Mouse (Mus musculus): ENCODE results near the gene L3mbtl4.
A peak's percentile ranks its signal among the peaks of the same experiment; 100 is the strongest.

L3mbtl4 gene

DNA sequence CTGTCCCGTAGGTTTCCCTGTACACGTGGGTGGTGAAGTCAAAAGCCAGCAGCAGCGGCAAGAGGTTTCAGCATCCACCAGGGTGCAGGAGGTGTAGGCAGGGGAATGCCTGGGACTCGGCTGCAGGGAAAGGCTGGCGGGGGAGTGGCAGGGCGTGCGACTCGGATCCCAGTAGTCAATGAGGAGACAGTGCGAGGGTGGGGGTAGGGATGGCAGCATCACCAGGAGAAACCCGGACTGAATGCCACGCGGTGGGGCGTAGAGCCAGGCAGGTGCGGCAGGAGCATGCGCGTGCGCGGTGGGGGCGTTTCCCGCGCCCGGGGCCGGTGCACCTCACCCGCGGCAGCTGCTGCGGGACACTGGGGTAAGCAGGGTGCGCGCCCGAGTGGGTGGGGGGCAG lies at the start of gene L3mbtl4:
Gene L3mbtl4, plus strand, starts transcription at position 271 of the 400 bp plus-strand sequence.
- peak; percentile 25 for DNase-seq (ENCODE audit: low read depth, low spot score)

DNA sequence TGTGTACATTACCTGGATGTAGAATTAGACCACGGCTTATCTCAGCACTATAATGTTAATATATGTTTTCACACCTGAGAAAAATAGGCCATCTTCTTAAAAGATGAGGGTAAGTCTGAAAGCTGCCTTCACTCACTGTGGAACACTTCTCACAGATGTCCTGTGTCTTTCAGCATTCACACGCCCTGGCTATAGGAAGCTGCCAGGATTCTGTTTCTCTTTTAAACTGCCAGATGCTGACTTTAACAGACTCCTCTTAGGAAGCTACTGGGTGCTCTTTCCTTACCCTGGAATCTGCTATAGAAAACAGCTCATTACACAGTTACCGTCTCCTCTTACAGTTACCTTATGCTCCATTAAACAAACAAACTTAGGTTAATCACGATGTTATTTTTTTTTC lies 43.1 kb upstream of the L3mbtl4 start:
- no peak for DNase-seq (ENCODE audit: low read depth, low spot score)

DNA sequence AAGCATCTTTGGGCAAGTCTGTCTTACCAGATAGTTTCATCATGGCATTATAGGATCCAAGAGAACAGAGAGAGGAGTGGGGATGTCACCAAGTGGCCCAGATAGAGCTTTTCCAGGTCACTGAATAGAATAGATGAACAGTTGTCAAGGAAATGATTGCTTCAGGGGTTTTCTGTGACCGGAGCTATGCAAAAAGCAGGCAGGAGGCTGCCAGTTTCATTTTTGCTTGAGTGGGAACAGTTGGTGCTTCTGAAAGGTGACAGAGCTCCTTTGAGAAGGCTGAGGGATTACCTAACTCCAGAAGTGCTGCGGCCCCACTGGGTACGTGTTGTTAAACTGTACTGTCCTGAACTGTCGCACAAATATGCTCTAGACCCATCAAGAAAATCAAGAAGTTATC lies 38.2 kb upstream of the L3mbtl4 start:
- DNase-seq (ENCODE audit: low read depth, low spot score) = no peak

DNA sequence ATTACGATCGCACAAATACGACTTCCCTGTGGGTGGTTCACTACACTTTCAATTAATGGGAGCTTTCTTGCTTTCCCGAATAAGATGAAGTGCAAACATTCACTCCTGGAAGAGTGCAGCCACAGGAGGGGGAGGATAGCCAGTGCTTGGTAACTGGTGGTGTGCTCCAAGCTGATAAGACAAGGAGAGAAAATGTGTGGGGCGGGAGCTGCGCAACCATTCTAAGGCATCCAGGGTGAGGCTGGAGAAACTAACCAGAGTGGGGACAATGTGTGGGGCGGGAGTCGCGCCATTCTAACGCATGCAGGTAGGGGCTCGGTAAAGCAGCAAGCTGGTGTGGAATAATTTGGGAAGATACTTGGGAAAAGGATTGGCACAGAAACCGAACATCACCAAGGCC lies 36.6 kb upstream of the L3mbtl4 start:
- DNase-seq (ENCODE audit: low read depth, low spot score) = no peak

DNA sequence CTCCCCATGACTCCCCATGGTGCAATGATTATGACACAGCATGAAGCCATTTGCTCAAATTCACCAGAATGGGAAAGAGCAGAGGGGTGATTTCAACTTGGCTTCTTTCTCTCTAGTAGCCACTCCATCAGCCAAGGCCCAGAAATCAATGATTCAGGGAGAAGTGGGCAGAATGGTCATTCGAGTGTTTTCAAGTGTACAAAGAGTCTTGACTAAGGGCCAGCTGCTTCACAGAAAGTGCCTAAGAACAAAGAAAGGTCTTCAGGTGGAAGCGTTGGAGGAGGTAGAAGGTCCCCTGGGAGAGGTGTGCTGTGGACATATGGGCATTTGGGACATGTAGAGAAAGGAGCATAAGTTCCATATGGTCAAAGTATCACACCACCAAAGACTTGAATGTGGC lies 33.4 kb upstream of the L3mbtl4 start:
- no peak for DNase-seq (ENCODE audit: low read depth, low spot score)

DNA sequence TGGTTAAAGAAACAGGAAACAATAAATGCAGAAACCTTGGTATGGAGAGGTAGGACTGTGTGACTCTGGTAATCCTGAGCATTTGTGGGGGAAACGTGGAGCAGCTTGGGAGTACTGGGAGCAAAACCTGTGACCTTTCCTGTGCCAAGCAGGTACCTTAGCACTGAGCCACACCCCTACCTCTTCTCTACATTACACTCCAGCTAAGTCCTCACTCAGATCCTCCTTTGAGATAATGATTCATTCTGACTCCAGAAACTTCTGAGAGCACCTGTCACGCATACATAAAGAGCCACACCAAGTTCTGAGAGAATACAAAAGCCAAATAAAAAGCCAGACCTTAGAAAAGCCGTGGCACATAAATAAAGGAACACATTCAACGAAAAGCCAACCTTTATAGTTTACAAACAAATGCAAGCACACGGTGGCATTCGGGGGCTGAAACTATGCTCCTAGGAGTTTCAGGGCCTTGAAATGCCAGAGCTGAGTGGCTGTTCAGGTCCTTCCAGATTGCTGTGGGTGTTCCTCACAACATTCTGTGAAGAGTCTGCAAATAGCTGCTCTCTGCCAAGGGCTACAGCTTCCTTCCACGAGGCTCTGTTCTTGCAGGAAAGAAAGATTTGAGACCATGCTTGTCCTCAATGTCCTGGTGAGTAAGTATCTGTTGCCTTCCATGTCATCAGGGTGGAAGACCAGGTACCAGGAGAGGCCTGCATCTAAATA lies 8.6 kb upstream of the L3mbtl4 start:
- no peak for DNase-seq (ENCODE audit: low read depth, low spot score)

DNA sequence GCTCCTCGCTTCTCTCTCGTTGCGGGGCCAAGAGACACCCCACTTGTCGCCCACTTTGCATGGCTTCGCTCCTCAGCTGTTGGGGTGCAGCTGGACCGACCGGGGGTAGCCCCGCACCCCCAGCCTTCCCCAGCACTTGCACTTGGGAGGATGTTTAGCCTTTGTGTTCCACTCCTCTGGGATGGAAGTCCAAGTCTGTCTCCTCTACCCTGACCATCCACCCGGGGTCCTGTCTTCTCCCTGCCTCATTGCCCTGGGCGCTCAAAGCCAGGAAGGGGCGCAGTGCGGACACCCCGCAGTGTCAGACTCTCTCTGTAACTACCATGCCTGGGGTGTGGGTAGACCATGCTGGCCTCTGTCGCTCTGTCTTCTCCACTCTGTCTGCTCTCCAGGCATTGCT lies 357 bp downstream of the L3mbtl4 start:
- DNase-seq (ENCODE audit: low read depth, low spot score) = no peak

DNA sequence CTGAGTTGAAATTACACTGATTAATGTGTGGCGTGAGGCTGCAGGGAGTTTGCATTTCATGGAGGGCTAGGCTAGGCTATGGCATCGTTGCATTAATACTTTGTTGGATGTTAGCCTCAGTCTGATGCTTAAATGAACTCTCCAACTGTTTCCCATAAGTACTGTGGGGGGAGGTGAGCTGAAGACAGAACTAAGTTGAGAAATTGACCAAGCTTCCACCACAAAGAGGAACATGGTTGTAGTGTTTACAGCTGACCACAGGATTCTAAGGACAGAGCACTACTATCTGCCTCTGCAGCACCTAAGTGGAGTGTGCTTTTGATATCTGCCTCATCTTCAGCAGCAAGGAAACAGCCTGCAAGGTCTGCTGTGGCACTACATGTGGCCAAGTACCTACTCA lies 1.5 kb downstream of the L3mbtl4 start:
- DNase-seq (ENCODE audit: low read depth, low spot score) = no peak

DNA sequence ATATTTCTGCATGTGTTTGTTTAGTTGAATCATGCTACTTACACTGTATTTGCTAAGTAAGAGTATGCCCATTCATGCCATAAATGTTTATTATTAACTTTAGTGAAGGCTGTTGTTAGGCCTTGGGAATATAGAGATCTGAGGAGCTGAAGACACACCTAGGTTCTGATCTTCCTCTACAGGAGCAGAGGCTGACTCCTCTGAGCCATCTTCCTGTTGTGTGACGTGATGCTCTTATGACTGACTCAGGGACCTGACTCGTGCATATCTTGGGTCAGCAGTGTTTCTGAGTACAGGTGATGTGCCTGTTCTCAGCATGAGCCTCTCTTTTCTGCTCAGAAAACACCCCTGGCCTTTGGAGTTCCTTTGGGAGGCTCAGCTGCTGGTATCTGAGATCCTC lies 7.3 kb downstream of the L3mbtl4 start:
- no peak for DNase-seq (ENCODE audit: low read depth, low spot score)

DNA sequence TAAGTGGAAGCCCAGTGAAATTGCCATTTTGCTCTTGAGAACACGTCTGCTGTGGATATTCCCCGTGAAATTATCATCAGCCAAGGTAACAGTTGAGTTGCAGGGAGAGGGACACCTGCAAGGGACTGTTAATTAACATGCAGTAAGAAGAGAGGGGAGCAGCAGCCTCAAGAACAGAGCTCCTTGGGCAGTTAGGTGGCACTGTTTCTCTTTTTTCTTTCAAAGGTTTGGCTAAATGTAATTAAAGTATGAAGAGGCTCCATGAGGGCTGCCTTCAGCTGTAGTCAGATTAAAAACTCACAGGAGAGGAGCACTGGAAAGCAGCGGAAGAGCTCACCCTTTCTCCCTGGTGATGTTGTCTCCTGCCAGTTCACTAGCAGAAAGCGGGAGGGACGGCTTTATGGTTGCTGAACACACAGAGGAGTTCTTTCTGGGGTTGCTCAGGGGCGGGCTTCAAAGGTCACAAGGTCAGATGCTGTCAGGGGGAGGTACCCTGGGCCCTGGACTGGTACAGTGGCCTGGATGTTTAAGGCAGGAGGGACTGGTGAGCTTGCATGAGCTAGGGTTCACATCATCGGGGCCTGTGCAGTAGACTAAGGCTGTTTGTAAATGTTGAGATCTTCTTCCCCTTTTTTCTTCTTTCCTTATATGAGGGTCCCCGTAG lies 11.7 kb downstream of the L3mbtl4 start:
- no peak for DNase-seq (ENCODE audit: low read depth, low spot score)

DNA sequence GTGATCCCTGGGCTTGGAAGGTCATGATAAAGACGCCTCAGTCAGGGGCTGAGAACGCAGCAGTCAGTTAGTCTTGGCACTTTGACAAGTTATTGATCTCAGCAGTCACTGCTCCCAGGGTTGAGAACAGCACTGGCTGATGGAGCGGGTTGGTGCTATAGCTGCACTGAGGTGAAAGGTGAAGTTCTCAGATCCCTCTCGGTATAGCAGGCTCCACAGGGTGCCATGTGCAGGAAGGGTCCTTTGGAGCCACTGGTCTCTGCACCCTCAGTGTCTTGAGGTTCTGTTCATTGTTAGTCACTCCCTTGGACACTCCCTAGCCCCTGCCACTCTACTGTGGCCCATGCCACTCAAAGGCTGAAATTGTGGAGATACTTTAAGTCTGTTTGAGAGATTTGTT lies 14.5 kb downstream of the L3mbtl4 start:
- DNase-seq (ENCODE audit: low read depth, low spot score) = no peak

DNA sequence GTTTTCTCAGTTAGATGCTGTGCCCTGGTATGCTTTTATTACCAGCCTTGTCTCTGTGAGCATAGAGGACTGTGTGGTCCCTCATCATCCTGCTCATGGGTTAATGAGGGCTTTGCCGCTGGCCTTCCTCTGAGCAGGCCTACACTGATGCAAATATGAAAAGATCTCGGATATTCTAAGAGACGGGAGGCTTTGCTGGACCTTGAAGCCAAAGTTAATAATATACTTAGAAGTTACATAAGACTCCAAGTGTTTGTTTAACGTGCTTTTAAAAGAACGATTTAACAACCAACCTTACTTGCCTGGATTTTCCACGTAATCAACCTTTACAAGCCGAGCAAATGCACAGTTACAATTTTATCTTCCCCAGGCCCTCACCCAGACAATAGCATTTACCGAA lies 15.1 kb downstream of the L3mbtl4 start:
- DNase-seq (ENCODE audit: low read depth, low spot score) = no peak

DNA sequence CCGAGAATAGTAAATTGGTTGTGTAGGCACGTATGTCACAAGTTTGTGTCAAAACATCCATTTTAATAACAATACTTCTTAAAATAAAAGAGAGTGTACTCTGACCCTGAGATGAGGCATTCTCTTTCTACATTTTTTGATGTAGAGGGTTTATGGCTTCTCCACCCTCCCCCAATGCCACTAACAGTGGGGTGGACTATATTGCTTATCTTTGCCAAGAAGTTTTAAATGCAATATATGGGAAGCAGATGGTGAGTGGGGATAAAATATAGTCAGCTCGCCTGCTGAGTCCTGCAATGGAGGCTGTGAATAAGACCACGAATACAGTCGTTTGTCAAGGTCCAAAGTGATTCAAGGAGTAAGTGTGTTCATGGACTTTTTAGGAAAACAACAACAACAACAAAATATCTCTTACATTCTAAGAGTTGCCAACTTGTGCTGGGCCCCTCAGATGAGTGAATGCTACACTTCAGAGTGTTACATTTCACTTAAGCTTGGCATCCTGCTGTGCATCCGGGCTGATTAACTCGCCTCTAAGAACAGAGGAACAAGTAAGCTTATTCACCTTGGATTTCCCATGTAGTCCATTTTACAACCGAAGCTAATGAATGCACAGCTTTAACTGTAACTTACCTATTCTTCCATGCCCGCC lies 18.2 kb downstream of the L3mbtl4 start:
- peak; percentile 43 for DNase-seq (ENCODE audit: low read depth, low spot score)

DNA sequence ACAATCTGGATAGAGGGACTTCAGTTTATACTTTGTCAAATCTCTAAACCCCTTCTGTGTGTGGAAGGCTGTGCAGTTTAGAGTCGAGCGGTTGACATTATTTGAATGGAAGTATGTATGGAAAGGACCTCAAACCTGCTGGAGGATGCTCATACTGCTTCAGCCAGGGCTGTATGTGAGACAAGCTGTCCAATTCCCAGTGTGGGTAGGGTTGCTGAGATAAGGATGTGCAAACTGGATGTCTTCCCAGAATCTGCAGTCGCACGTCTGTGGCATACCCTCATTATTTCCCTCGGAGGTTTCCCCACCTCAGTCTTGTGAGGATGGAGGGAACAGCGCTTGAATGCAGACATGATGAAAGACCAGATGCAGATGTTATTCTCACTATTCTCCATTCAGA lies 34.8 kb downstream of the L3mbtl4 start:
- no peak for DNase-seq (ENCODE audit: low read depth, low spot score)

DNA sequence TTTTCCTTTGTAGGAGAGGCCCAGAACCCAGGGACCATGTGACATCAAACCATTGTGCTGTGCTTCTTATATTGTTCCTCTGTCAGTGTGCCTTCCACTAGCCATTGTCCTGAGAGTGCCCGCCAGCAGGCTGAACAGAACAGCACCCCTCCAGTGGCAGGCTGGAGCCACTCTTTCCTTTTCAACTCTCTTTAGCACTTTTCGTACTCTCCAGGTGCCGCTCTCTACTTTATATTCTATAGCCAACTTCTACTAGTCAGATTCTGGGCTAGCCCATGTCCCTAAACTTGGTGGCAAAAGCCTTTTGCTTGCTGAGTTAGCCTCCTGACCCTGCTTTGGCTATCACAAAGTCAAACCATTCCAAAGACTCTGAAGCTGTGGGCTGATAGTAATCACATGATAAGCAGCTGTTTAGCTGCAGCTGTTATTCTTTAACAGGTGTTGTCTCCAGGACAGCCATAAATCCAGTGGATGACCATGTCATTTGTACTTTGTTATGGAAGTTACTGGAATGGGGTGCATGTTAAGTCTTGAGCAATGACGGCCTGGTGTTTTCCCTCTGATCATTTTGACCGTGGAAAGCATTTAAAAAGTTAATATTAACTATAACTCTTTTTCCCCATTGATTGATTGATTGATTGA lies 38.8 kb downstream of the L3mbtl4 start:
- no peak for DNase-seq (ENCODE audit: low read depth, low spot score)

DNA sequence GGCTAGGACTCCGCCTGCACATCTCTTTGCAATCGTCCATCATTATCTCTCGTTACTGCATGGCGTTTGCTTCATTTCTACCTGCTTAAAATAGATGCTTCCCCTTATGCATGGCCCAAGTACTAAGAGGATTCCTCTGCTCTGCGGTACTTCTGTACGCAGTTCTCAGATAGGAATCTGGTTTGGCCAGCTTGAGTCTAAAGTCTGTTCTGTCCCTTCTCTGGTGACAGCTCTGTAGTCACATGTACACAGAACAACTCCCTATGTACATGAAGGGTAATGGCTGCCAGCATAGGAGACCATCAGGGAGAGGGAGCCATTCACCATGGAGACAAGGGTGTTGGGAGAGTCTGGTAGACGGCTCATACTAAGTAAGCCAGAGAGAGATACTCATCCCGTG lies 47.3 kb downstream of the L3mbtl4 start:
- DNase-seq (ENCODE audit: low read depth, low spot score) = no peak

DNA sequence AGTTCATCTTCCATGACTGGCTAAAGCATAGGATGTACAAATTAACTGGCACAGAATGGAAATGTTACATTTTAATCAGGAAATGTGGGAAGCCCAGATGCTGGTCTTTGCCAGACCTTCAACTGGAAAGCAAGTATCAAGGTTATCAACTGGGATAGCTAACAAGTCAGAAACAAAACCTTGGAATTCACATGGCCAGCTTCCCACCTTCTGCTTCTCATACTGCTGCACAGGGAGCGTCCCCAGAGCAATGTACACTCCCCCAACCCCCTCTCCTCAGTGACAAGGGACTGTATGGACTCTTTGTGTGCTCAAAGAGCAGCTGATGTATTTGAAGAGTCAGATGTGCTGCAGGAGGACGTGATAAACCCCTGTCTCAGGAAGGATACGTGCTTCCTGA lies 49.0 kb downstream of the L3mbtl4 start:
- DNase-seq (ENCODE audit: low read depth, low spot score) = no peak

DNA sequence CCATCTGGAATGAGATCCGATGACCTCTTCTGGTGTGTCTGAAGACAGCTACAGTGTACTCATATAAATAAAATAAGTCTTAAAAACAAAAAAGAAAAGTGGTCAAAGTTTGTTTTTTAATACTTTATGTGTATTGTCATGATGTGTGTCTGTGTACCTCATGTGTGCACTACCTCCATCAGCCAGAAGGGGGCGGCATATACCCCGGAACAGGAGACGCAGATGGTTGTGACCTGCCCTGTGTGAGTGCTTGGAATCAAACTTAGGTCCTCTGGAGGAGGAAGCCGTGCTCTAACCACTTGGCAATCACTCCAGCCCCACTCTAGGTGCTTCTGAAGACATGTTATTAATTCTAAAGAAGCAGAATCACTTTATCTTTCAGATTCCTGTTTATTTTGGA lies 58.6 kb downstream of the L3mbtl4 start:
- no peak for DNase-seq (ENCODE audit: low read depth, low spot score)

DNA sequence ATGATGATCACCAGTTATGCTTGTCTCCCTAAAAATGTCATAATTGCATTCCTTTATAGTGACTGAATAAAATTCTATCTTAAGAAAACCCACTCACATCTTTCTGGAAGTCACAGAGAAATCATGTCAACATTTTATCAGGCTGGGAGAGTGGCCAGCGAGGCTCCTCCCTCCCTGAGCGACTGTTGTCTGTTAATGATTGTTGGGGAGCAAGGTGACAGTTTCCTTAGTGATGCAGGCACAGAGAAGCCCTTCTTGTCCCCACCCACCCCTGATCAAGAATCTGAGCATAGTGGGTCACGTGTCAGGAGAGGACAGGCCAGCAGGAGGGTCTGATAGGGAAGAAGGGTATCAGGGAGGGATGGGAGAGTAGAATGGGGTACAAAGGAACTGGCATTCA lies 59.8 kb downstream of the L3mbtl4 start:
- DNase-seq (ENCODE audit: low read depth, low spot score) = no peak

DNA sequence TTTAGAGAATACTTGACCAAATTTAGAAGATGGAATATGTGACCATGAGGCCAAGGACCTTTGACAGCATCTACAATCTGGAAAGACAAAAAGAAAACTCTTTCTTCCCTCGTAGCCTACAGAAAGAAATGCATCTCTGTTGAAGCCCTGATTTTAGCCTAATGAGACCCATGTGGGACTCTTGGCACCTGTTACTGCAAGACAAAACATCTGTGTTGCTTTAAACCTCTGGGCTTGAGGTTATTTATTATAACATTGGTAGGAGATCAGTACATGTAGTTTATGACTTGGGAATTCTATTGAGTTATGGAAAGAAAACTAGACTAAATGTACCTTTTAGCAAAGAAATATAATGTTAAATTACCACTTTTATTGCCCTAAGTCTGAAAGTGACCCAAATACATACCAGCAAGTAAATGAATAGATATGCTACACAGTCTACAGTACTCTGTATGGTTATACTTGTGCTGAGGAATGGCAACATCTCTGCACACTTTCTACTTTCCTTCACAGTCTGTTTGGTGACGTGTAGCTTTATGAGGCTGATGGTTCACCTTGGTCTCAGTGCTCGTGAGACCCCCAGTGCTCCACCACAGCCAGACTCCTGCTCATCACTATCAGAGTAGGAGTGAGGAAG lies 65.4 kb downstream of the L3mbtl4 start:
- peak; percentile 35 for DNase-seq (ENCODE audit: low read depth, low spot score)

DNA sequence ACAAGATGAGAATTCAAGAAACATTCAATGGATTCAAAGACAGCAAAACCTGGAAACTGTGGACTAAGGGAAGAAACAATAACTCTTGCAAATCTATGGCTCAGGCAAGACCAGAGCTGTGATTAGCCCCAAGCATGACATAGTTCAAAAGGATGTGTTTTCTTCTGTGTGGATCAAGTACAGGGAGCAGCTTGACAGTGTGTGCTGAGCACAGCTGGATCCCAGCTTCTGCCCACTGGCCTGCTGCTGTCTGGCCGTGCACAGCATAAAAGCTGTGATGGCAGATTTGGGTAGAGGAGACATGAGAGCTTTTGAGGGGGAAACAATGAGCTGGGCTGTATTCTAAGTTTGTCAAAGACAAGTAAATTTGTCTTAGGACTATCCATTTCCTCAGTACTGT lies 84.1 kb downstream of the L3mbtl4 start:
- DNase-seq (ENCODE audit: low read depth, low spot score) = no peak

DNA sequence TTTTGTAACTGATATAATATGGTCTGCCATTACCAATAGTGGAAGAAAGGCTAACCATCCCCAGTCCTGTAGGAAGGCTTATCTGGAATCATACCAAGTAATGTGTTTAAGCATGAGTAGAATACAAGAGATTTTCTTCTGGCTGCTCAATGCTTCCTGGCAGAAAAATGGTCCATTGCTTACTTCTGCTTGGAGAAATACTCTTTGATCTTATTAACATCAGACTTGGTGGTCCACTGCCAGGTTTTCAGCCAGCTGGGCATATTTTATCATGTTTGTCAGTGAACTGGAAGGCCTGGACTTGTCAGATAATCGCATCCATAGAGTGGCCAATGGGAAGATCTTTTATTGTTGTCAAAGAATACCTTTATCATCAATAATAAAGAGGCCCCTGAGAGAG lies 97.5 kb downstream of the L3mbtl4 start:
- no peak for DNase-seq (ENCODE audit: low read depth, low spot score)
